Mouse (Mus musculus): ENCODE measurements around the gene Casp14. TPM values are rescaled to one million over a fixed set of nuclear protein-coding genes. Genes with fewer than 3 reads are reported as not detected.

The Casp14 gene
- polyA plus RNA-seq, 1 experiment, result not detected

- TF ChIP-seq POLR2A (IDR thresholded peaks at IDR 0.05; ENCODE audit: borderline replicate concordance, low read depth, low read length) (no peak), CTCF (IDR thresholded peaks at IDR 0.05; ENCODE audit: low read depth, low read length) (no peak)
- no peak overlapping the region for H3K4me3 ChIP-seq (ENCODE audit: insufficient read depth, low read length)
- no peak overlapping the region for H3K27ac ChIP-seq (ENCODE audit: insufficient read depth, low read depth, low read length)
- H3K4me1 ChIP-seq (ENCODE audit: control insufficient read depth, insufficient read depth, low read length), result no peaks in the 10 kb centered on the region
Observed at GRCm38 (mm10) chr10:78739821-78740220, 21.7 kb upstream of the Casp14 start.

GRCm38 (mm10) chr10:78727876-78728275 is 9.8 kb upstream of the Casp14 start:
- TF ChIP-seq POLR2A (IDR thresholded peaks at IDR 0.05; ENCODE audit: borderline replicate concordance, low read depth, low read length) (no peak), CTCF (IDR thresholded peaks at IDR 0.05; ENCODE audit: low read depth, low read length) (no peak)
- Histone ChIP-seq H3K27ac (ENCODE audit: insufficient read depth, low read depth, low read length) (no peak overlapping the region), H3K4me3 (ENCODE audit: insufficient read depth, low read length) (no peak overlapping the region), H3K4me1 (ENCODE audit: control insufficient read depth, insufficient read depth, low read length) (no peaks in the 10 kb centered on the region)

GRCm38 (mm10) chr10:78727035-78727434 is 8.9 kb upstream of the Casp14 start:
- H3K4me1 ChIP-seq (ENCODE audit: control insufficient read depth, insufficient read depth, low read length), result no peaks in the 10 kb centered on the region
- H3K4me3 ChIP-seq (ENCODE audit: insufficient read depth, low read length), result no peak overlapping the region
- no peak overlapping the region for H3K27ac ChIP-seq (ENCODE audit: insufficient read depth, low read depth, low read length)
- TF ChIP-seq CTCF (IDR thresholded peaks at IDR 0.05; ENCODE audit: low read depth, low read length) (no peak), POLR2A (IDR thresholded peaks at IDR 0.05; ENCODE audit: borderline replicate concordance, low read depth, low read length) (no peak)

DNA sequence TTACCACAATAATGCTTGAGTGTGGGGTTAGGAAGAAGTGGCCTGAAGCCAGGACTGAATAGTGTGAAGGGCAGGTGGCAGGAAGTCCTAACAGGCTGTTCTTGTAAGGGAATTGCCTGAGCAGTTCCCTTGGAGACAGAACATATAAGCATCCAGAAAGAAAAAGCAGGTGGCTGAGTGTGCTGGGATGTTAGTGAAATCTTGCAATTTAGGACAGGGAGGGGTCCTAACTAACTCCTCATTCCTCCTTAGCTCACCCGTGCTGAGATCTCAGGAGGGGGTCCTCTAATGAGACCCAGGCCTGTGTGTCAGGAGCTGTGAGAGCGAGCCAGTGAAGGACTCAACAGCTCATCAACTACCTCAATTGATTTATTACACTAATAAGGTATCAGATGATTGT is 5.3 kb upstream of the Casp14 start:
- Histone ChIP-seq H3K4me1 (ENCODE audit: control insufficient read depth, insufficient read depth, low read length) (no peaks in the 10 kb centered on the region), H3K27ac (ENCODE audit: insufficient read depth, low read depth, low read length) (no peak overlapping the region), H3K4me3 (ENCODE audit: insufficient read depth, low read length) (no peak overlapping the region)
- TF ChIP-seq CTCF (IDR thresholded peaks at IDR 0.05; ENCODE audit: low read depth, low read length) (no peak), POLR2A (IDR thresholded peaks at IDR 0.05; ENCODE audit: borderline replicate concordance, low read depth, low read length) (no peak)

- H3K27ac ChIP-seq (ENCODE audit: insufficient read depth, low read depth, low read length), result no peak overlapping the region
- TF ChIP-seq CTCF (IDR thresholded peaks at IDR 0.05; ENCODE audit: low read depth, low read length) (no peak), POLR2A (IDR thresholded peaks at IDR 0.05; ENCODE audit: borderline replicate concordance, low read depth, low read length) (no peak)
- no peaks in the 10 kb centered on the region for H3K4me1 ChIP-seq (ENCODE audit: control insufficient read depth, insufficient read depth, low read length)
- no peak overlapping the region for H3K4me3 ChIP-seq (ENCODE audit: insufficient read depth, low read length)
Observed at GRCm38 (mm10) chr10:78722654-78723053, 4.6 kb upstream of the Casp14 start.

DNA sequence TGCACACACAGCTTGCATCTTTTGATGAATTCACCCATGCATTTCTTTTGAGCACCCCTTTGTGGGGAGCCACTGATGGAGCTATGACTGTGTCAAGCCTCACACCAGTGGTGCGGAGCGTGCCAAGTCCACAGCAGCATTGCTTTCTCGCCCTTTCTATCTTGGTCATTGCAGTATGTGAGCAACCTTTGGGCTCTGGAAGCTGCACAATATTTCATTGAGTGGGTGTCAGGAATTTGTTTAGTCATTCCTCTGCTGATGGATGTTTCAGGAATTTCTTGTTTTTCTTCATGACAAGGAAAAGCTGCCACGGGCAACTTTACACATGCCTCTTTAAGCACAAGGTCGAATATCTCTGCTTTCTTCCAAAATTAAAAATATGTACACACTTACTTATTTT is 3.9 kb upstream of the Casp14 start:
- Histone ChIP-seq H3K4me1 (ENCODE audit: control insufficient read depth, insufficient read depth, low read length) (no peaks in the 10 kb centered on the region), H3K4me3 (ENCODE audit: insufficient read depth, low read length) (no peak overlapping the region), H3K27ac (ENCODE audit: insufficient read depth, low read depth, low read length) (no peak overlapping the region)
- TF ChIP-seq POLR2A (IDR thresholded peaks at IDR 0.05; ENCODE audit: borderline replicate concordance, low read depth, low read length), result no peak
- TF ChIP-seq CTCF (IDR thresholded peaks at IDR 0.05; ENCODE audit: low read depth, low read length), result no peak

GRCm38 (mm10) chr10:78716231-78716630 is 1.9 kb downstream of the Casp14 start:
- H3K4me3 ChIP-seq (ENCODE audit: insufficient read depth, low read length), result no peak overlapping the region
- TF ChIP-seq CTCF (IDR thresholded peaks at IDR 0.05; ENCODE audit: low read depth, low read length) (no peak), POLR2A (IDR thresholded peaks at IDR 0.05; ENCODE audit: borderline replicate concordance, low read depth, low read length) (no peak)
- no peaks in the 10 kb centered on the region for H3K4me1 ChIP-seq (ENCODE audit: control insufficient read depth, insufficient read depth, low read length)
- no peak overlapping the region for H3K27ac ChIP-seq (ENCODE audit: insufficient read depth, low read depth, low read length)

- Histone ChIP-seq H3K27ac (ENCODE audit: insufficient read depth, low read depth, low read length) (no peak overlapping the region), H3K4me3 (ENCODE audit: insufficient read depth, low read length) (no peak overlapping the region), H3K4me1 (ENCODE audit: control insufficient read depth, insufficient read depth, low read length) (no peaks in the 10 kb centered on the region)
- TF ChIP-seq POLR2A (IDR thresholded peaks at IDR 0.05; ENCODE audit: borderline replicate concordance, low read depth, low read length) (no peak), CTCF (IDR thresholded peaks at IDR 0.05; ENCODE audit: low read depth, low read length) (no peak)
Observed at GRCm38 (mm10) chr10:78715156-78715555, 2.9 kb downstream of the Casp14 start.

- TF ChIP-seq POLR2A (IDR thresholded peaks at IDR 0.05; ENCODE audit: borderline replicate concordance, low read depth, low read length) (no peak), CTCF (IDR thresholded peaks at IDR 0.05; ENCODE audit: low read depth, low read length) (no peak)
- H3K27ac ChIP-seq (ENCODE audit: insufficient read depth, low read depth, low read length), result no peak overlapping the region
- no peak overlapping the region for H3K4me3 ChIP-seq (ENCODE audit: insufficient read depth, low read length)
- no peaks in the 10 kb centered on the region for H3K4me1 ChIP-seq (ENCODE audit: control insufficient read depth, insufficient read depth, low read length)
Observed at GRCm38 (mm10) chr10:78714129-78714528, 4.0 kb downstream of the Casp14 start.

DNA sequence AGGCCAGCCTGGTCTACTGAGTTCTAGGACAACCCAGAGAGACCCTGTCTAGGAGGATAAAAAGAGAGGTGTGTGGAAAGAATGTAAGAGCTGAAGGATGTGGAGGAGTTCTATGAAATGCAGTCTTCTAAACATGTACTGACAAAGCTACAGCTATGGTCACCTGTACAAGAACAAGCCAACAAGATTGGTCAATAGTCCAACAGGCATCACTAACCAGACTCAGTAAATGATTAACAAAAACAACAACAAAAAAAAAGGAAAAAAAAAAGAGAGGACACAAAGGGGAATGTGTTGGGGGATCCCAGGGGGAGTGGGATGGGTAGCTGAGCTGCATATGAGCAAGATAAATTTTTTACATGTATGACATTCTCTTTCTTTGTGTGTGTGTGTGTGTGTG is 7.4 kb downstream of the Casp14 start:
- H3K4me1 ChIP-seq (ENCODE audit: control insufficient read depth, insufficient read depth, low read length), result no peaks in the 10 kb centered on the region
- H3K4me3 ChIP-seq (ENCODE audit: insufficient read depth, low read length), result no peak overlapping the region
- TF ChIP-seq CTCF (IDR thresholded peaks at IDR 0.05; ENCODE audit: low read depth, low read length) (no peak), POLR2A (IDR thresholded peaks at IDR 0.05; ENCODE audit: borderline replicate concordance, low read depth, low read length) (no peak)
- H3K27ac ChIP-seq (ENCODE audit: insufficient read depth, low read depth, low read length), result no peak overlapping the region

GRCm38 (mm10) chr10:78700881-78701280 is 17.2 kb downstream of the Casp14 start:
- Histone ChIP-seq H3K4me1 (ENCODE audit: control insufficient read depth, insufficient read depth, low read length) (no peaks in the 10 kb centered on the region), H3K4me3 (ENCODE audit: insufficient read depth, low read length) (no peak overlapping the region), H3K27ac (ENCODE audit: insufficient read depth, low read depth, low read length) (no peak overlapping the region)
- TF ChIP-seq POLR2A (IDR thresholded peaks at IDR 0.05; ENCODE audit: borderline replicate concordance, low read depth, low read length), result no peak
- TF ChIP-seq CTCF (IDR thresholded peaks at IDR 0.05; ENCODE audit: low read depth, low read length), result no peak

Data from bone marrow macrophage, adult 2 months (primary cell).